Mouse (Mus musculus) ES-Bruce4 (cell line): Measurements from ENCODE around the gene Shisa8.

ENCODE experiments used
- CTCF ChIP-seq: IDR thresholded peaks from one replicate; pipeline ENCODE4 v1.8.1; 2011; ENCODE audit warnings: low read depth, low read length
- EP300 ChIP-seq: IDR thresholded peaks from 2 replicates; pipeline ENCODE4 v1.6.1; 2011; ENCODE audit warnings: low read depth, low read length; ENCODE audit not compliant: insufficient read depth
- POLR2A ChIP-seq: IDR thresholded peaks from one replicate; pipeline ENCODE4 v1.8.1; 2011; ENCODE audit warnings: low read length; ENCODE audit not compliant: insufficient read depth

DNA sequence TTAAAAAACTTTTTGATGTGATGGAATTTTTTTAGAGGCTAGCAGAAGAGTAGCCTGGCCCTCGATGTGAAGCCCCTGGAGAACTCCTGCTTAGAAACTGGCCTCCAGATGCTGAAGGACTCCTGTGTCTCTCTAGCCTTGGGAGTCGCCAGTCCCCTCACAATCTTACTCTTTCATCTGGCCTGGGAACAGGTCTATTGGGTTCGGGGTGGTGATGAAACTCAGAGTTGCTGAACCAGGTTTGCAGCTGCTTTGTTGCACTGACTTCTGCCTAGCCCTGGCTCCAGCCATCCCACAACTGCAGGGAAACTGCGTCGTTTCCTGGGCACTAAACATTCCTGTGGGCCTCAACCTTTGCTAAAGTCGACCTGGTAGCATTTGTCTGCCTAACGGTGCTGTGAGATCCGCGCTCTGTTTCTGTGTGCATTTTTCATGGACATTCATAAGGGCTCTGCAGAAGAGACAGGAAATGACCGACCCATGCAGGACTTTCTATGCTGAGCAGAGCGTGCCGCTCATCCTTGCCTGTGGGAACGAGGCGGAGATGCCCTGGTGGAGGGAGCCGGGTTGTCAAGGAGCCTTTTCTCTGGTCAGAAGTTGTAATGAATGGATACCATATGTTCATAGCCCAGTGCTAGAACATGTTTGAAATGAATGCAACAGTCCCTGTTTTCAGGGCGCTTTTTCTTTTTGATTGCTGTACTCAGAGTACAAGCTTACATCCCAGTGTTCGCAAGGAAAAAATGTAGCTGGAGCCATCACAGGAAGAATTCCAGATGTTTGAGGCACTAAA, 54.2 kb downstream of the Shisa8 start:
- no peak for TF ChIP-seq POLR2A
- no peak for TF ChIP-seq CTCF
- no peak for TF ChIP-seq EP300
